Mouse (Mus musculus) urinary bladder, adult 18-20 months (tissue): Measurements from ENCODE around the gene Stk39.

Source experiments
- DNase-seq, 2 experiments: peaks; one replicate each; pipeline ENCODE4 v3.0.0; 2022; ENCODE audit warnings: low spot score in 2 of 2, mixed read lengths in 2 of 2

Gene Stk39

GRCm38 (mm10) chr2:68382394-68383059, 89.5 kb downstream of the Stk39 start:
- DNase-seq = no peak

DNA sequence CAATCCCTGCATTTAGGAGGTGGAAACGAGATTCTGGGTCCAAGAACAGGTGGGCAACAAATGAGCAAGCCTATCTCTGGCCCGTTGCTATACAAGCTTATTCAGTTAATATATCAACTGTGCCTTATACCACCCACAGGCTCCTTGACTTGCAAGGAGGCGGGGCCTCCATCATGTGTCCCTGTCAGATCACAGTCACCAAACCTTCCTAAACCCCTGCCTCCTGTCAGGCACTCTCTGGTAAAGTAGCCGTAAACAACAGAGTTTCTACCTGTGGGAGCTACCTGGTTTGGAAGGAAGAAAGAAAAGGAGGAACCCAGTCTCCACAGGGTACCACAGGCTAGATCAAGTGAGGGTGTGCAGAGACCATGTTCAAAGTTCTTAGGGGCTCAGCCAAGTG, 90.2 kb downstream of the Stk39 start:
- DNase-seq = no peak

DNA sequence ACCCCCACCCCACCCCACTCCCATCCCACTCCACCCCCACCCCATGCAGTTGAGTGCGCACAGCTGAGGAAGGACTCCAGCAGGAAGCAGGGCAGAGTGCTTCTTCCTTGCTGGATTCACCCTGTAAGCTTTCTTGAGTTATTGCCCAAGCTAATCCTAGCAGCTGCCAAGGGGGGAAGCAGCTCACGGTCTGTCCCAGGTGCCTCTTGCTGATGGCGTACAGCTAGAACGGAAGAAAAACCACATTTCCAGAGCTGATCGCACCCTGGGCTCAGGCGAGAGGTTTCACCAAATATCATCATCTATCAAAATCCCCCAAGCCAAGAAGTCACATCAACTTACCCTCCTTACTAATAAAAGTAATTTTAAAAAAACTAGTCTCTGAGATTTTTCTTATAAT, 90.9 kb downstream of the Stk39 start:
- DNase-seq = no peak

GRCm38 (mm10) chr2:68379631-68380030, 92.4 kb downstream of the Stk39 start:
- DNase-seq = no peak

DNA sequence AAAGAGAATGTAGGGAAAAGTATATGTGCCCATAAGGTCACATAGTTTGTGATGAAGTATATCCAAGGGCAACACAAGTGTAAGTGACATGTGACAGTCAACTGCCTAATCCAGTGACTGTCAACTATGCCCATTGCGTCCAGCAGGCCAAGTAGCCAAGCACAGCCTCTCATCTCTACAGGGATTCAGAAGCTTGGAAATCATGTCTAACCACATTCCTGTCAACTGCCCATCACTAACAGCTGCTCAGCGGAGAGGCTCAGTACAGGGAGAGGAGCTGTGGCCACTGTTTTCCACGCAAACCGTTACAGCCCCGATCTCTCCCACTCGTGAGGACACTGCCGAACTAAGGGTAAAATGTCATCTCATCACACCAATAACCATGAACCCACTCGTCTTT, 93.7 kb downstream of the Stk39 start:
- DNase-seq = no peak

DNA sequence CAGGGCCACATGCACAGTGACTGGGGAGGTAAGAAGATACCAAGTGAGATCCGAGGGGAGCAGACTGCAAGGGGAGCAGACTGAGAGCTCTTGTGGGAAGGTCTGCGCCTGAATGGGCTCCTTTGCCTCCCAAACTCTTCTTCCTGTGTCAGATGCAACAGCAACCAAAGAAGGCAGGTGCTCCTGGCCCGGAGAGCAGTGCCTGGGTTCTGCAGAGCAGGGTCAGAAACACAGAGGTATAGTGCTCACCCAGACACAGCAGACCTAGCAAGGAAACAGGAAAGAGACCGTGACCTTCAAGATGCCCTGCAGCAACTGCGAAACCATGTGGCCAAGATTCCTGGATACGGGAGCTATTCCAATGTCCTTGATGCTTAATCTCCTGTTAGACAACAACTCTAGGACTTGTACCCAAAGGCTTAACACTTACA, 94.8 kb downstream of the Stk39 start:
- DNase-seq = no peak

DNA sequence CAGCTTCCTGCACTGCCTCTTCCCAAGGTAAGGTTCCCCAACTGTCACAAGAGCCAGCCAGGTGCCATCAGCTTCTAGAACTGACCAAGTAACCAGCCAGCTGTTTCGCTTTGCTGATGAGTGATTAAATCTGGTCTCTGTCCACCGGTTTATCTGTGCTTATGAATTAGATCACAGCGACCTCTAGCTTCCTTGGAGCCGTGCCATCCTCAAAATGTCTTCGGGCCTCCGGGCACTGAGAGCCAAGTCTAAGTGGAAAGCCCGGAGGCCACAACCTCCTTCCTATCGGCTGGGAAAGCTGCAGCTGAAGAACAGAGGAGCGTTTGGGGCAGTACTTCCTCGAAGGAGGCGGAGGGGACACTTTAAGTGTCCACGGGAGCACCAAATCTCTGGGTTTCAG, 95.4 kb downstream of the Stk39 start:
- no peak for DNase-seq

DNA sequence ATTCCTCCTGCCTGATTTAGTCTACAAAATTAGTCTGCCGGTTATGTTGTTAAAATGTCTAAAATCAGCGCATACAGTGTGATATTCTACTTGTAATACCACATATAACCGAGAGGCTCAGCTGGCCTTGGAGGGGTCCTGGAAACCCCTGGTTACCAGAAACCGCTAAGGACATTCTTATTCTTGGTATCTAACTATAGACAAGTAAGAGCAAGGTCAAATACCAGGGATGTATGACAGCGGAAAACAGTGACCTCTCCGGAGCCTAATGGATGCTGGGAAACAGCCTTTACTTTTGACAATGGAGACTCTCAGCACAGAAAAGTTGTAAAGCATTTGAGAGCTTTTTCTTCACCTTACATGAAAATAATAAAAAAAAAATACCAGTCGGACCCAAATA, 97.9 kb downstream of the Stk39 start:
- no peak for DNase-seq

DNA sequence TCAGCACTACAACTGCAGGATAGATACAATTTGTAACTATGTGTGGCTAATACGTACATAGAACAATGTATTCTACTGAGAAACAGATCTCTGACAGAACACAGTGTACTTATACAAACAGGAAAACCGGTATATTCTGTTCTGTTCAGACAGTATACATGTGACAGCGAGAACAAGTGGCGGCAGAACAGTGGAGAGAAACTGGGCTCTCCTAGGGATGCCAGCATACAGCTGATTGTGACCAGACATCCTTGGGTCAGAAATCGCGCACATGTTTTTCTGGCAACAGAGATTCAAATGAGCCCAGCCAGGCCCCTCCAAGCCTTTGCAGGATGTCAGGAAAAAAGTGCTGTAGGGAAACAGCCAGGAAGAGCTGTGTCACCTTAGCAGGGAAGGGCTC, 100.2 kb downstream of the Stk39 start:
- DNase-seq = no peak

GRCm38 (mm10) chr2:68370326-68370725, 101.7 kb downstream of the Stk39 start:
- no peak for DNase-seq

GRCm38 (mm10) chr2:68369080-68369479, 103.0 kb downstream of the Stk39 start:
- no peak for DNase-seq

GRCm38 (mm10) chr2:68367944-68368343, 104.1 kb downstream of the Stk39 start:
- no peak for DNase-seq

- no peak for DNase-seq
Measured at GRCm38 (mm10) chr2:68366897-68367193, 105.2 kb downstream of the Stk39 start.

- DNase-seq = no peak
Measured at GRCm38 (mm10) chr2:68366091-68366896, 105.8 kb downstream of the Stk39 start.

- DNase-seq = no peak
Measured at GRCm38 (mm10) chr2:68365504-68365903, 106.6 kb downstream of the Stk39 start.

- DNase-seq = no peak
Measured at GRCm38 (mm10) chr2:68364181-68364900, 107.7 kb downstream of the Stk39 start.

- DNase-seq = no peak
Measured at GRCm38 (mm10) chr2:68363159-68363558, 108.9 kb downstream of the Stk39 start.

DNA sequence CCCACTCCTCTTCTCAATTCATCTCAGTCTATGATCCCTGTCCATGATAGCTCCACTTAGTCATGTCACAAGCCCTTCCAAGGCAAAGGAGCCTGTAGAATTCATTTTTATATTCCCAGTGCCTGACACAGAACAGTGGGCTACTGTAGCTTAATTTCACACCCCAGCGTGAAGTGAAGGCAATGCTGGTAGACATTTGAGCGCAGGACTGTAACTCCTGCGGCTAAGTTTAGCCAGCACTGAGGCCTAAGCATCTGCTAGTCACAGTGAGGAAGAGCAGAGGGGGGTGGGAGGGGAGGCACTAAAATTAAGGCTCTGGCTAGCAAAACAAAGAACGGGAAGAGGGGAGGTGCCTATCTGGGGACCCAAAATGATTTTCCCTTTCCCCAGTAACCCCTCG, 110.4 kb downstream of the Stk39 start:
- no peak for DNase-seq

GRCm38 (mm10) chr2:68350621-68351020, 121.4 kb downstream of the Stk39 start:
- DNase-seq = peak; percentile 18 to 24

DNA sequence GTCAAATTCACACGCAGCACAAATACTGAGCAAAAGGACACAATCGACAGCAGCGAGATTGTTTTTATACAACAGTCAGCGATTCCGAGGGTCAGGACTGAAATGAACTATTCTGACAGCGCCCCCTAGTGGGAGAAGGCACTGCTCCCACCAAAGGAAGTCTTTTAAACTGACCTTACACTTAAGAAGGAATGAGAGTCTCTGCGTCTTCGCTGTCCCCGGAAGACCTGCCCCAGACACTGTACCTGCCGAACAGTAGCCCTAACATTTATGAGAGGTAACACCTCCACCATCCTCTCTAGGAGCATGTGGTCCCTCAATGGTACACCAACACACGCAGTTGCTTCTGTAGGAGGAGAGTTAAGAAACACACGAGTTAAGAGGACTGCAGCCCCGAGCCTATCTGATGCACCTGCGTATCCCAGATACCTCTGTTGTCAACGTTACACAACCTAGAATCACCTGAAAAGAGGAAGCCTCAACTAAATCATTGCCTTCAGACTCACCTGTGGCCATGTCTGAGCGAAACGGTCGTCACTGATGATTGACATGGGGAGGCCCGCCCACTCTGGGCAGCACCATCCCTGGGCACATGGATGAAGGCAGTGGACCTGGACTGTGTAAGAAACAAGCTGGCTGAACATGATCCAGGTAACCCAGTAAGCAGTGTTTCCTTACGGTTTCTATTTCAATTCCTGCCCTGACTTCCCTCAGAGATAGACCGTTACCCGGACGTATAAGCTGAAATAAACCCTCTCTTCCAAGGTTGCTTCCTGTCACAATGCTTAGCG, 122.3 kb downstream of the Stk39 start:
- peak; percentile 43 for DNase-seq

DNA sequence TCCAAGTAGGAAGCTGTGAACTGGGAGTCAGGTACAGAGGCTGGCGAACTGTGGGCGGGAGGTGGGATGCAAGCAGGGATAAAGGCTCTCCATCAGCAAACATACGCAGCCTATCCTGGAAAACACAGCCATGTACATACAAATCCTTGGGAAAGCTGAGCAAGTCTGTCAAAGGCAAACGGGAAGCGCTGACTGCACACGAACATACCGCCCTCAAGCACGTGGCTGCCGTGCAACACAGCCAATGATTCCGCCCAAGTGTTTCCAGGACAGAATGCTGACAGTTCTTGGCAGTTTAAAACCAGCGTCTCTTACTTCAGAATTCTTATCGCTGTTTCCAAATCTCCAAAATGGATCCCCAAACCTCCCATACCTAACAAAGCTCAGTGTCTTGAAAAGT, 123.1 kb downstream of the Stk39 start:
- no peak for DNase-seq

DNA sequence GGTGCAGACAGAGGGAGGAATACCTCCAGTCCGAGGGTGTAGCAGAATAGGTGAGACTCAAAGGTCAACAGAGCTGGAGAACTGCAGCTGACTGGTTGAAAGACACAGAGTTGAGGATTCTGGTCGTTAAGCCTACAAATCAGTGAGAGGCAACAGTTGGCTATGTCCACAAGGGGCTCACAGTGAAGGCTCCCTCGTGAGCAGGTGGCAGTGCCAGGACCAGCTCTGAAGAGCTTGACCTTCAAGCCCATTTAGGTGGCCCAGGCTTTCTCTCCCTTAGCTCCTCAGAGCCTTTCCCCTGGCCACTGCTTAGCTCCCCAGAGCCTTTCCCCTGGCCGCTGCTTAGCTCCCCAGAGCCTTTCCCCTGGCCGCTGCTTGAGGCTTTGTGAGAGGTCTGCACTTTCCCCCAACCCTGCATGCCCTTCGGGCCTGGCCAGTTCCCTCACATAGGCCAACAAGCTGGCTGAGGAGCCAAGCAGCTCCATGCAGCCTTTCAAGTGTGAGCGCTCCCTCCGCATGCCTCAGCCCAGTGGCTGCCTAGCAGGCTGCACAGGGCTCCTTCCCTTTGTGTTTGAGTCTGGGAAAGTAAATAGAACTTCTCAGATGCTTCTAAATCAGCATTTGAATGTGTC, 125.3 kb downstream of the Stk39 start:
- DNase-seq = no peak
